Mouse (Mus musculus) midbrain, embryonic 10.5 days (tissue): ENCODE measurements at regions not wholly inside any gene's neighbourhood (a gene's known extent, or its start where the extent isn't known, plus 50 kb on each side); places are given as distances from the start of the nearest gene placed in this dataset.
A peak's percentile ranks its signal among the peaks of the same experiment; 100 is the strongest.

ENCODE experiments used
- DNase-seq: peaks from one replicate; pipeline ENCODE4 v3.0.0-alpha.2; 2017; ENCODE audit warnings: low spot score
- H3K27ac ChIP-seq: fragments of 300-500 bp; sonication (generic); replicated peaks from 2 replicates; pipeline ENCODE4 v1.5.1; 2016; ENCODE audit warnings: mild to moderate bottlenecking
- H3K27me3 ChIP-seq: fragments of 300-500 bp; sonication (generic); 2 replicates; pipeline ENCODE4 v1.6.1; 2016; ENCODE audit warnings: low read depth, mild to moderate bottlenecking; ENCODE audit not compliant: poor library complexity, severe bottlenecking
- H3K36me3 ChIP-seq: fragments of 300-500 bp; sonication (generic); 2 replicates; pipeline ENCODE4 v1.6.1; 2016; ENCODE audit warnings: mild to moderate bottlenecking, moderate library complexity
- H3K4me1 ChIP-seq: fragments of 300-500 bp; sonication (generic); 2 replicates; pipeline ENCODE4 v1.6.1; 2016
- H3K4me3 ChIP-seq: fragments of 300-500 bp; sonication (generic); 2 replicates; pipeline ENCODE4 v1.5.1; 2016; ENCODE audit warnings: mild to moderate bottlenecking, moderate library complexity
- H3K9me3 ChIP-seq: fragments of 300-500 bp; sonication (generic); replicated peaks from 2 replicates; pipeline ENCODE4 v1.6.1; 2016; ENCODE audit warnings: mild to moderate bottlenecking
- WGBS: fragments of 180-500 bp; shearing (Covaris S2); methylation state at CpG from one replicate; pipeline ENCODE4 v1.1.7; 2016; 5-methylcytosine and 5-hydroxymethylcytosine counted together

- DNase-seq: no peak
- no peak overlapping the region for H3K4me3 ChIP-seq
- peaks cover 10% of the 10 kb centered on the region for H3K9me3 ChIP-seq
- H3K27me3 ChIP-seq: peaks cover 31% of the 10 kb centered on the region
- no peaks in the 10 kb centered on the region for H3K36me3 ChIP-seq
- 64% methylated on average over 10 of the region's 10 CpGs for WGBS
- H3K4me1 ChIP-seq: peaks cover 24% of the 10 kb centered on the region
- H3K27ac ChIP-seq: peak overlapping the region; percentile 47
Measured at GRCm38 (mm10) chr9:61056731-61057270, 262.5 kb downstream of the Uaca start.

- no peak for DNase-seq
- peaks cover 10% of the 10 kb centered on the region for H3K9me3 ChIP-seq
- H3K4me3 ChIP-seq: no peak overlapping the region
- no peak overlapping the region for H3K27ac ChIP-seq
- H3K36me3 ChIP-seq: no peaks in the 10 kb centered on the region
- H3K4me1 ChIP-seq: peaks cover 19% of the 10 kb centered on the region
- H3K27me3 ChIP-seq: peaks cover 42% of the 10 kb centered on the region
Measured at GRCm38 (mm10) chr9:61059225-61059624, 264.9 kb downstream of the Uaca start.

- 92% methylated on average over 8 of the region's 8 CpGs for WGBS
- peaks cover 10% of the 10 kb centered on the region for H3K9me3 ChIP-seq
Measured at GRCm38 (mm10) chr9:61060958-61061357, 266.6 kb downstream of the Uaca start.

GRCm38 (mm10) chr9:61064714-61065305 lies 270.5 kb downstream of the Uaca start:
- DNase-seq: no peak
- Histone ChIP-seq H3K9me3 (peaks cover 4% of the 10 kb centered on the region; the same call in 1 of the 2 replicates), H3K27ac (0 out of 2 replicates have a peak overlapping the region, but pooled peaks have one; percentile 6), H3K4me1 (peaks cover 15% of the 10 kb centered on the region), H3K36me3 (no peaks in the 10 kb centered on the region), H3K27me3 (peaks cover 57% of the 10 kb centered on the region), H3K4me3 (no peak overlapping the region)
- WGBS: 78% methylated on average over 8 of the region's 8 CpGs

More at GRCm38 (mm10) chr9:61060958-61061357, 266.6 kb downstream of the Uaca start:
- Histone ChIP-seq H3K36me3 (no peaks in the 10 kb centered on the region), H3K27me3 (peaks cover 43% of the 10 kb centered on the region), H3K4me1 (peaks cover 16% of the 10 kb centered on the region), H3K4me3 (no peak overlapping the region), H3K27ac (no peak overlapping the region)
- no peak for DNase-seq

GRCm38 (mm10) chr9:61069553-61070314 lies 275.4 kb downstream of the Uaca start:
- WGBS: 34% methylated on average over 13 of the region's 13 CpGs
- H3K4me1 ChIP-seq: peaks cover 39% of the 10 kb centered on the region
- H3K4me3 ChIP-seq: no peak overlapping the region
- DNase-seq: peak; percentile 34
- H3K27me3 ChIP-seq: peaks cover 74% of the 10 kb centered on the region
- no peaks in the 10 kb centered on the region for H3K36me3 ChIP-seq
- no peaks in the 10 kb centered on the region for H3K9me3 ChIP-seq
- H3K27ac ChIP-seq: peak overlapping the region; percentile 67

- 47% methylated on average over 8 of the region's 8 CpGs for WGBS
- Histone ChIP-seq H3K36me3 (no peaks in the 10 kb centered on the region), H3K4me1 (peaks cover 36% of the 10 kb centered on the region), H3K27me3 (peaks cover 74% of the 10 kb centered on the region), H3K27ac (peak overlapping the region; percentile 67; the same call in 1 of the 2 replicates), H3K9me3 (no peaks in the 10 kb centered on the region), H3K4me3 (no peak overlapping the region)
- DNase-seq: no peak
Measured at GRCm38 (mm10) chr9:61070315-61070707, 276.0 kb downstream of the Uaca start.

- H3K27me3 ChIP-seq: peaks cover 75% of the 10 kb centered on the region
- H3K4me1 ChIP-seq: peaks cover 36% of the 10 kb centered on the region
Measured at GRCm38 (mm10) chr9:61070861-61071260, 276.5 kb downstream of the Uaca start.

GRCm38 (mm10) chr9:61073482-61073881 lies 279.1 kb downstream of the Uaca start:
- Histone ChIP-seq H3K36me3 (no peaks in the 10 kb centered on the region), H3K27me3 (peaks cover 67% of the 10 kb centered on the region), H3K4me3 (no peak overlapping the region), H3K9me3 (no peaks in the 10 kb centered on the region), H3K27ac (no peak overlapping the region), H3K4me1 (peaks cover 36% of the 10 kb centered on the region)
- no peak for DNase-seq
- WGBS: 59% methylated on average over 4 of the region's 4 CpGs

More at GRCm38 (mm10) chr9:61070861-61071260, 276.5 kb downstream of the Uaca start:
- no peaks in the 10 kb centered on the region for H3K36me3 ChIP-seq
- H3K27ac ChIP-seq: no peak overlapping the region
- DNase-seq: peak; percentile 38
- H3K9me3 ChIP-seq: no peaks in the 10 kb centered on the region
- WGBS: 18% methylated on average over 9 of the region's 9 CpGs
- H3K4me3 ChIP-seq: no peak overlapping the region

GRCm38 (mm10) chr9:61075071-61075470 lies 280.7 kb downstream of the Uaca start:
- H3K4me1 ChIP-seq: peaks cover 21% of the 10 kb centered on the region
- H3K27me3 ChIP-seq: peaks cover 55% of the 10 kb centered on the region
- H3K36me3 ChIP-seq: no peaks in the 10 kb centered on the region
- H3K27ac ChIP-seq: no peak overlapping the region
- no peak for DNase-seq
- no peaks in the 10 kb centered on the region for H3K9me3 ChIP-seq
- WGBS: 69% methylated on average over 4 of the region's 4 CpGs
- no peak overlapping the region for H3K4me3 ChIP-seq

- Histone ChIP-seq H3K27me3 (peaks cover 49% of the 10 kb centered on the region), H3K9me3 (no peaks in the 10 kb centered on the region), H3K36me3 (no peaks in the 10 kb centered on the region), H3K27ac (no peak overlapping the region), H3K4me3 (no peak overlapping the region), H3K4me1 (peaks cover 11% of the 10 kb centered on the region)
- WGBS: 72% methylated on average over 2 of the region's 2 CpGs
- DNase-seq: no peak
Measured at GRCm38 (mm10) chr9:61077181-61077580, 282.8 kb downstream of the Uaca start.

- H3K4me1 ChIP-seq: peaks cover 12% of the 10 kb centered on the region
- H3K27me3 ChIP-seq: peaks cover 49% of the 10 kb centered on the region
- no peaks in the 10 kb centered on the region for H3K36me3 ChIP-seq
- no peak for DNase-seq
- H3K9me3 ChIP-seq: no peaks in the 10 kb centered on the region
- WGBS: 83% methylated on average over 4 of the region's 4 CpGs
- no peak overlapping the region for H3K4me3 ChIP-seq
- H3K27ac ChIP-seq: no peak overlapping the region
Measured at GRCm38 (mm10) chr9:61077807-61078206, 283.5 kb downstream of the Uaca start.

GRCm38 (mm10) chr9:61081474-61082021 lies 287.2 kb downstream of the Uaca start:
- Histone ChIP-seq H3K4me3 (no peak overlapping the region), H3K36me3 (no peaks in the 10 kb centered on the region), H3K27ac (peak overlapping the region; percentile 64), H3K4me1 (peaks cover 12% of the 10 kb centered on the region), H3K27me3 (peaks cover 28% of the 10 kb centered on the region), H3K9me3 (no peaks in the 10 kb centered on the region)
- WGBS: 70% methylated on average over 16 of the region's 16 CpGs
- no peak for DNase-seq
